Mouse (Mus musculus) liver, embryonic 11.5 days (tissue): ENCODE measurements around the gene Rbfox1. TPM values are rescaled to one million over a fixed set of nuclear protein-coding genes. Genes with fewer than 3 reads are reported as not detected.

Source experiments
- ATAC-seq: fragments of 200-750 bp; cut with Nextera tagmentation; replicated peaks from 2 replicates; pipeline ENCODE4 v1.8.0; 2017; ENCODE audit warnings: moderate number of reproducible peaks, mild to moderate bottlenecking, moderate TSS enrichment, moderate library complexity; ENCODE audit not compliant: low FRiP score
- DNase-seq: peaks from one replicate; pipeline ENCODE4 v3.0.0-alpha.2; 2017; ENCODE audit warnings: low spot score
- H3K27ac ChIP-seq: fragments of 300-500 bp; sonication (generic); 2 replicates; pipeline ENCODE4 v1.5.1; 2014; ENCODE audit warnings: mild to moderate bottlenecking, low read depth, low read length, control low read depth
- H3K27me3 ChIP-seq: fragments of 300-500 bp; sonication (generic); replicated peaks from 2 replicates; pipeline ENCODE4 v1.6.1; 2014; ENCODE audit warnings: low read length, mixed read lengths; ENCODE audit not compliant: control insufficient read depth, insufficient read depth
- H3K36me3 ChIP-seq: fragments of 300-500 bp; sonication (generic); 2 replicates; pipeline ENCODE4 v1.6.1; 2014; ENCODE audit warnings: mild to moderate bottlenecking, low read length, moderate library complexity, mixed read lengths; ENCODE audit not compliant: control insufficient read depth, insufficient read depth
- H3K4me1 ChIP-seq: fragments of 300-500 bp; sonication (generic); replicated peaks from 2 replicates; pipeline ENCODE4 v1.6.1; 2014; ENCODE audit warnings: low read length, mixed read lengths; ENCODE audit not compliant: control insufficient read depth, insufficient read depth
- H3K4me2 ChIP-seq: fragments of 300-500 bp; sonication (generic); 2 replicates; pipeline ENCODE4 v1.6.1; 2014; ENCODE audit warnings: mild to moderate bottlenecking, control low read depth, moderate library complexity
- H3K4me3 ChIP-seq: fragments of 300-500 bp; sonication (generic); 2 replicates; pipeline ENCODE4 v1.5.1; 2014; ENCODE audit warnings: low read depth, low read length, control low read depth
- H3K9ac ChIP-seq: fragments of 300-500 bp; sonication (generic); 2 replicates; pipeline ENCODE4 v1.6.1; 2014; ENCODE audit warnings: low read depth, low read length, control low read depth
- H3K9me3 ChIP-seq: fragments of 300-500 bp; sonication (generic); 2 replicates; pipeline ENCODE4 v1.6.1; 2016; ENCODE audit warnings: low read length, inconsistent platforms, mixed read lengths; ENCODE audit not compliant: control insufficient read depth
- WGBS: fragments of 180-500 bp; shearing (Covaris S2); extraction: QIAGEN DNeasy Blood & Tissue Kit; methylation state at CpG from one replicate; pipeline ENCODE4 v1.1.7; 2014; 5-methylcytosine and 5-hydroxymethylcytosine counted together
- polyA plus RNA-seq: library from polyadenylated mRNA; unstranded; fragments of >200 nt; fragmentation: Nextera tagmentation; extraction: Ambion mirVana; gene quantifications from 2 replicates; pipeline ENCODE4 v1.2.1, GENCODE M21; 2014

The Rbfox1 gene
- polyA plus RNA-seq, 1 experiment from 2014 or later, result 1.4 TPM

DNA sequence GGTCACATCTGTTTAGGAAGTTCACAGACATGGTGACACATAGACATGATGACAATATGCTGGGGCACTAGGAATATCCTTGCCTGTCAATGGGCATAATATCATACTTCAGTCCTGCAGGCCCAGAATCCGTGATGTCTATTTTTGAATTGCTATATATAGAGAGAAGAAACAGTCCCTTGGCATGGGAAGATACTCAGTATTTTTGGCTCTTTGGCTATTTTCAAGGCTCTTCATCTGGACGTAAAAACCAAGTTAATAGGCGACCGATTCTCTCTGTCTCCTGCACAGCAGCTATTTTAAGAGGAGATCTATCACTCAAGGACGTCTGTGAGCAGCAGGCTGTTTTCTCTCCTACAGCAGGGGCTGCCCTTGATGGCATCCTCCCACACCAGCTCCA, 415.0 kb downstream of the Rbfox1 start:
- H3K4me3 ChIP-seq, result no peak overlapping the region
- H3K9ac ChIP-seq, result no peak overlapping the region
- no peak overlapping the region for H3K4me2 ChIP-seq
- no peaks in the 10 kb centered on the region for H3K36me3 ChIP-seq
- no peaks in the 10 kb centered on the region for H3K9me3 ChIP-seq
- ATAC-seq (no peak), DNase-seq (no peak)
- H3K4me1 ChIP-seq, result no peaks in the 10 kb centered on the region
- no peaks in the 10 kb centered on the region for H3K27me3 ChIP-seq
- H3K27ac ChIP-seq, result no peak overlapping the region
- 71% methylated on average over 5 of the region's 5 CpGs for WGBS

DNA sequence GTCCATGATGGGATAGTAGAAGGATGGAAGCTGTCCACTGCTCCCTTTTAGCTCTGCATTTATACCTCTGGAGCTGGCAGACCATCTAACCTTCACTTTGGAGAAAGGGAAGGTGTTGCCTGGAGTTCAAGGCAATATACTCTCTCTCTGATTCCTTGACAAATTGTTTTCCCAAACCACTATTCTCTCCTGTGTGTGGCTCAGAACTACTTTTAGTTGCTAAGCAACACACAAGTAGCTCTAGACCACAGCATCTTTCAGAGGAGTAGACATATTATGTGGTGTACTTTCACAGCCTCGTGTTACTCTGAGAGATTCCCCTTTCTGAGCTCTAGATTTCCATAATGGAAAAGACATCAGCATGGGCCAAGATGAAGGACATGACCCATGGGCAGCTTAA, 417.9 kb downstream of the Rbfox1 start:
- Histone ChIP-seq H3K9ac (no peak overlapping the region), H3K9me3 (no peaks in the 10 kb centered on the region), H3K27ac (no peak overlapping the region), H3K27me3 (no peaks in the 10 kb centered on the region), H3K4me2 (no peak overlapping the region), H3K4me3 (no peak overlapping the region), H3K36me3 (no peaks in the 10 kb centered on the region), H3K4me1 (no peaks in the 10 kb centered on the region)
- ATAC-seq, result no peak
- 45% methylated on average over 1 of the region's 1 CpGs for WGBS
- DNase-seq, result no peak

DNA sequence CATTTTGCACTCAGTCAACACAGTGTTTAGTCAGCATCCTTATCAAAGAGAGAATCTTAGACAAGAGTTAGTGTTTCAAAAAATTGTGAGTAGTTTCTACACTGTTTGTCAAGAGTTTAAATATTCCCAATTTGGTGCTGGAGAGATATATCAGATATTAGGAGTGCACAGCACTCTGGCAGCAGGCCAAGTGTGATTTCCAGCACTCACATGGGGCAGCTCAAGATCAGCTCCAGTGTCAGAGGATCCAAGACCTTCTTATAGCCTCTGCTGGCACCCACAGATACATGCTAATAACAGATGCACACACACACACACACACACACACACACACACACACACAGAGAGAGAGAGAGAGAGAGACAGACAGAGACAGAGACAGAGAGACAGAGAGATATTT, 424.8 kb downstream of the Rbfox1 start:
- ATAC-seq (no peak), DNase-seq (no peak)
- Histone ChIP-seq H3K4me2 (no peak overlapping the region), H3K9ac (no peak overlapping the region), H3K4me3 (no peak overlapping the region), H3K4me1 (no peaks in the 10 kb centered on the region), H3K27ac (no peak overlapping the region), H3K36me3 (no peaks in the 10 kb centered on the region), H3K27me3 (no peaks in the 10 kb centered on the region), H3K9me3 (no peaks in the 10 kb centered on the region)

DNA sequence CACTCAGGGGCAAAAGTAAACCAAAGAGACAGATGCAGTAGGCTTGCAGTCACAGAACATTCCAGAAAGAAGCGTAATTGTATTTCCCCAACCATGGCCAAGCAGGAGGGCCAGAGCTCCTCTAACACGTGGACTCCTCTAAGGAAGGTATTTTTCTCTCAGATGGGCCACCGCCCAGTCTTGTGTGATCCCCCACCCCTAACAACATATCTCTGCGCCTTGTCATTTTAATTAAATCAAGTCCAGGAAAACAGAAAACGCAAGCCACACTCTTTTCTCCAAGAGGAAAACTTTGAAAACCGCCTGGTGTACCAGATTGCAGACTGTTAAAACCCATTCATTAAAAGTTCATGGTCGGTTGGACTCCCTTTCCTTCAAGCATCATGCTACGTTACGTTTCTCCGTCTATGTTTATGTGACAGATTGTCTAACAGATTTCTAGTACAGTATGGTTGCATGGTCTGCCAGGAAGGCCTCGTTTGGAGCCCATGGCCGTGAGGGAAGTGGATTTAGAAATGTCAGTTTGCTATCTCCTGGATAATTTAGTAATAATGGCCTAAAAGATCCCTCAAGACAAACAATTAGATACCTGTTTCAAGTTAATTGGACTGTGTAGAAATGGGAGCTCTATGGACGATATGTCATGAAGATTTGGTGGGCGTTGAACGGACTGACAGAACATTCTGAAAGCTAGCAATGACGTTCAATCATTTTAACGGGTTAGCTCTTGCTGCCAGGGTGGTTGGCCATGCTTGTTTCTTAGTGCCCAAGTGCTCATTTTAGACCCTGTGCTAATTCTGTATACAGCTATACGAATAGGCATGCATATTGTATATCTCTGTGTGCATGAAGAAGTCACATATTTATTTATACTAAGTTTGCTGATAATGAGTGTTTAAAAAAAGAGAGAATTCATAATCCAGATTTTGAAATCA, 425.9 kb downstream of the Rbfox1 start:
- Histone ChIP-seq H3K36me3 (no peaks in the 10 kb centered on the region), H3K27me3 (no peaks in the 10 kb centered on the region), H3K4me1 (no peaks in the 10 kb centered on the region), H3K4me3 (no peak overlapping the region), H3K9ac (no peak overlapping the region), H3K4me2 (no peak overlapping the region), H3K9me3 (no peaks in the 10 kb centered on the region), H3K27ac (no peak overlapping the region)
- DNase-seq (no peak), ATAC-seq (no peak)
- WGBS, result 77% methylated on average over 18 of the region's 18 CpGs

DNA sequence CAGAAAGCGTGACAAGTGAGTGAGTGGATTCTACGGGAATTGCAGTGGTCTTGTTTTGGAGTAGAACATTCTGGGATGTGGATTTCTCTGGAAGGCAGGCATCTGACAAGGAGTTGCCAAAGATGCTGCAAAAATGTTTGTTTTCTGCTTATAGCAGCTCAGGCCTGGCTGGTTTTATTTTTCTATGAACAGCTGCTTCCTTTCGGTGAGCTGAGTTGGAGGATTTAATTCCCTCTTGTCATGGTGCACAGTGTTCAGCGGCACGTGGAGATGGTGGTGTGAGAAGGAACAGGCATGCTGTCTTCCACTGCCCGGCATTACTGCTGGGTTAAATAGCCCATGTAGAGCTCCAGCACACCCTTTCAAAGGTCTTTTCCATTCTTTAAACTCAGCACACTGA, 428.5 kb downstream of the Rbfox1 start:
- no peaks in the 10 kb centered on the region for H3K27me3 ChIP-seq
- H3K4me2 ChIP-seq, result no peak overlapping the region
- no peak overlapping the region for H3K27ac ChIP-seq
- 75% methylated on average over 6 of the region's 6 CpGs for WGBS
- H3K9ac ChIP-seq, result no peak overlapping the region
- no peaks in the 10 kb centered on the region for H3K9me3 ChIP-seq
- H3K4me1 ChIP-seq, result no peaks in the 10 kb centered on the region
- no peaks in the 10 kb centered on the region for H3K36me3 ChIP-seq
- ATAC-seq (no peak), DNase-seq (no peak)
- H3K4me3 ChIP-seq, result no peak overlapping the region

DNA sequence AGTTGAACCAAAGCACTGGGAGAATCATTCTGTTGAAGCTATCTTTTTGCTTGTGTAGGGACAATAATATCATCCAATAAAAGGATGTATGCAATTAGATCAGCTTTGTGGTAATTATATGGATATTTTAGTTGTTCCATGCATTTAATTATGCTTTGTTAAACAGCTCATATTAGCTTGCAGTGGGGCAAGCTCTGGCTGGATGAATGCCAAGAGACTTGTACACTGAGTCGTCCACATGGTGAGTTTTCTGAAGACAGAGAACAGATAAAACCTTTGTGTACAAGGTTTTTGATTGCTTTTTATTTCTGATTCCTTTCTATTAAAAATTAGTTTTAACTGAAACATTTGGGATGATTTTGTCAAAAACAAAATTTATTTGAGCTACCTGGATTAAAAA, 439.7 kb downstream of the Rbfox1 start:
- Histone ChIP-seq H3K27me3 (no peaks in the 10 kb centered on the region), H3K4me1 (no peaks in the 10 kb centered on the region), H3K36me3 (no peaks in the 10 kb centered on the region), H3K9me3 (no peaks in the 10 kb centered on the region), H3K27ac (no peak overlapping the region), H3K9ac (no peak overlapping the region), H3K4me2 (no peak overlapping the region), H3K4me3 (no peak overlapping the region)
- ATAC-seq, result no peak
- DNase-seq, result no peak
- 49% methylated on average over 1 of the region's 1 CpGs for WGBS

DNA sequence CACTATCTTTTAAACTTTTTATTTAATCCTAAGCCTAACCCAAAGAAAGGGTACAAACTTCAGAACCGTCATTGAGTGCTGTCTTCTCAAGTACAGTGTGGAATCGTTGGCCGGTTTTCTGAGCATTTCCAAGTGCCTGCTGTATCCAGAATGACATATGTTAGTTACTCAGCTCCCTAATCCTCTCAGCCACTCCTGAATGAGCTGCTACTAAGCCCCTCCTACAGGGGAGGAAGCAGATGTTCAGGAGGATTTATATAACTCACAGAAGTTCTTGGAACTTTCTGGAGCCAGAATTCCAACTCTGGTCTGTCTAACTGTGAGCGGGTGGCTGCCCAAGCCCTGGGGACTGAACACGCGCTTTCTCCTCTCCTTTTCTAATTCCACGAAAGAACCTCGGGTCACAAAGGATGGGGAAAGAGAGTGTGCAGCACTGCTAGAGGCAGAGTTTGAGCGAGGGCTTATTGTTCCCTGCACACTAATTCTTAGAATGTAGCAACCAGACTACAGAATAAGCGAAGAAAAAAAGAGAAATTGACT, 446.3 kb downstream of the Rbfox1 start:
- DNase-seq (no peak), ATAC-seq (no peak)
- Histone ChIP-seq H3K27ac (no peak overlapping the region), H3K4me3 (no peak overlapping the region), H3K9me3 (no peaks in the 10 kb centered on the region), H3K4me1 (no peaks in the 10 kb centered on the region), H3K27me3 (no peaks in the 10 kb centered on the region), H3K9ac (no peak overlapping the region), H3K4me2 (no peak overlapping the region), H3K36me3 (no peaks in the 10 kb centered on the region)
- WGBS, result 67% methylated on average over 10 of the region's 10 CpGs

DNA sequence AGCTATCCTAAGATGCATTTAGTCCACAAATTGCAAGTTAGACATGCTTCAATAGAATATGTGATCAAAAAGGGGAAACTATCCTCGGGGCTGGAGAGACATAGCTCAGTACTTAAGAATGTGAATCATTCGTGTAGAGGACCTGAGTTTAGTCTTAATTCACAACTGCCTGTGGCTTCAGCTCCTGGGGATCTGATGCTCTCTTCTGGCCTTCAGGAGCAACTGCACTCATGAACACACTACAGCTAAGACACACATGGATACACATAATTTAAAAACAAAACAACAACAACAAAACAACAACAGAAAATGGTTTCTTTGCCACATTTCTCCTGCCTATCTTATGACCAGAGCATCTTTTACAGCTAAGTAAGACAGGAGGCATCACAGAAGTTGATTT, 448.1 kb downstream of the Rbfox1 start:
- Histone ChIP-seq H3K4me3 (no peak overlapping the region), H3K36me3 (no peaks in the 10 kb centered on the region), H3K9me3 (no peaks in the 10 kb centered on the region), H3K4me1 (no peaks in the 10 kb centered on the region), H3K27ac (no peak overlapping the region), H3K4me2 (no peak overlapping the region), H3K27me3 (no peaks in the 10 kb centered on the region), H3K9ac (no peak overlapping the region)
- DNase-seq, result no peak
- 54% methylated on average over 2 of the region's 2 CpGs for WGBS
- ATAC-seq, result no peak

DNA sequence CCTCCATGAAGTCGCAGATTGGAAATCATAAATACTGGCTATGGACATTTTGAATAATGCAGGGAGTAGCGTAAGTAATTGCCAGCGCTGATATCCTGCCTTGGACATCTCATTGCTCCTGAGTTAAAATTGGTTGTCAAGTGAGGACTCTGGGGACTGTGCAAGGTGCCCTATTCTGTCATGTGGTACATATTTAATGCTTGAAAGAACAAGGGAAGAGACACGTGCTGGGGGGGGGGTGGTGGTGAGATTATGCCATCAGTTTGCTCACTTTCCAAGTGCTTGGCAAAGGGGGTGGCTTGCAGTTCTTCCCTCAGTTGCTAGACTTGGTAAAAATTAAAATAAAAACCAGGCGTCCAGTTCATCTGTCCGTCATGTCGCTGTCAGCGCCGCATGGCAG, 462.9 kb downstream of the Rbfox1 start:
- Histone ChIP-seq H3K4me1 (no peaks in the 10 kb centered on the region; the same call in 1 of the 2 replicates), H3K9me3 (no peaks in the 10 kb centered on the region), H3K4me2 (no peak overlapping the region), H3K27me3 (peaks cover 27% of the 10 kb centered on the region), H3K9ac (no peak overlapping the region), H3K27ac (no peak overlapping the region), H3K36me3 (no peaks in the 10 kb centered on the region), H3K4me3 (no peak overlapping the region)
- WGBS, result 32% methylated on average over 9 of the region's 9 CpGs
- DNase-seq, result no peak
- ATAC-seq, result no peak
